Mouse (Mus musculus) stomach, embryonic 15.5 days (tissue): ENCODE measurements at regions not wholly inside any gene's neighbourhood (a gene's known extent, or its start where the extent isn't known, plus 50 kb on each side); places are given as distances from the start of the nearest gene placed in this dataset.

Source experiments
- ATAC-seq: fragments of 200-750 bp; cut with Nextera tagmentation; 2 replicates; pipeline ENCODE4 v1.8.0; 2017; ENCODE audit warnings: low read depth, moderate number of reproducible peaks, moderate TSS enrichment; ENCODE audit not compliant: insufficient read depth, low FRiP score
- H3K27ac ChIP-seq: fragments of 300-500 bp; sonication (generic); 2 replicates; pipeline ENCODE4 v1.5.1; 2015; ENCODE audit warnings: mild to moderate bottlenecking, inconsistent platforms
- H3K27me3 ChIP-seq: fragments of 300-500 bp; sonication (generic); replicated peaks from 2 replicates; pipeline ENCODE4 v1.6.1; 2015; ENCODE audit warnings: inconsistent platforms
- H3K36me3 ChIP-seq: fragments of 300-500 bp; sonication (generic); 2 replicates; pipeline ENCODE4 v1.6.1; 2015; ENCODE audit warnings: inconsistent platforms
- H3K4me1 ChIP-seq: fragments of 300-500 bp; sonication (generic); 2 replicates; pipeline ENCODE4 v1.6.1; 2015; ENCODE audit warnings: inconsistent platforms
- H3K4me2 ChIP-seq: fragments of 300-500 bp; sonication (generic); 2 replicates; pipeline ENCODE4 v1.6.1; 2015; ENCODE audit warnings: mild to moderate bottlenecking, inconsistent platforms
- H3K4me3 ChIP-seq: fragments of 300-500 bp; sonication (generic); replicated peaks from 2 replicates; pipeline ENCODE4 v1.5.1; 2015; ENCODE audit warnings: inconsistent platforms
- H3K9ac ChIP-seq: fragments of 300-500 bp; sonication (generic); 2 replicates; pipeline ENCODE4 v1.6.1; 2015; ENCODE audit warnings: inconsistent platforms
- H3K9me3 ChIP-seq: fragments of 300-500 bp; sonication (generic); 2 replicates; pipeline ENCODE4 v1.6.1; 2016; ENCODE audit warnings: inconsistent platforms
- WGBS: fragments of 180-500 bp; shearing (Covaris S2); methylation state at CpG from one replicate; pipeline ENCODE4 v1.1.7; 2015; 5-methylcytosine and 5-hydroxymethylcytosine counted together

- Histone ChIP-seq H3K9me3 (no peaks in the 10 kb centered on the region), H3K27ac (peak overlapping the region; percentile 35; the same call in 1 of the 2 replicates), H3K4me2 (no peak overlapping the region), H3K27me3 (peaks cover 8% of the 10 kb centered on the region; the same call in 1 of the 2 replicates), H3K9ac (no peak overlapping the region), H3K4me1 (0 out of 2 replicates have a peak, but pooled peaks cover 5% of the 10 kb centered on the region), H3K36me3 (no peaks in the 10 kb centered on the region), H3K4me3 (no peak overlapping the region)
- ATAC-seq = no peak
- WGBS = 50% methylated on average over 13 of the region's 13 CpGs
Observed at GRCm38 (mm10) chr16:93380717-93381671, 222.9 kb downstream of the Setd4 start.

DNA sequence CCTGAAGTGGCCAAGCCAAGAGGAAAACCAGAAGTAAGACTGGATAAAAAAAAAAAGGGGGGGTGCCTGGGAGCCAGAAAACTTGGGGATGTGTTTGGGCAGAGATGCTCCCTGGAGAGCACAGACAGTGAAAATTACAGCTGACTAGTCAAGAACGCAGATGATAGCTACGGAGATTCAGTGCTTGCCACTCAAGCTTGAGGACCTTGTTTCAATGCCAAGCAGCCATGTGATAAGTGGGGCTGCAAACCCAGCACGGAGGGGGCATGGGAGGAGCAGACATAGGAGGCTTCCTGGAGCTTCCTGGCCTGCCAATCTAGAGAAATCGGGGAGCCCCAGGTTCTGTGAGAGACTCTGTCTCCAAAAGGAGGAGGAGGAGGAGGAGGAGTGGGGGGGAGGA lies 223.7 kb downstream of the Setd4 start:
- Histone ChIP-seq H3K4me2 (no peak overlapping the region), H3K9me3 (no peaks in the 10 kb centered on the region), H3K36me3 (no peaks in the 10 kb centered on the region), H3K4me3 (no peak overlapping the region), H3K27ac (no peak overlapping the region), H3K4me1 (peaks cover 7% of the 10 kb centered on the region; the same call in 1 of the 2 replicates), H3K9ac (no peak overlapping the region), H3K27me3 (peaks cover 4% of the 10 kb centered on the region; the same call in 1 of the 2 replicates)
- WGBS = 61% methylated on average over 4 of the region's 4 CpGs
- no peak for ATAC-seq

GRCm38 (mm10) chr16:93379611-93380010 lies 224.3 kb downstream of the Setd4 start:
- 42% methylated on average over 6 of the region's 6 CpGs for WGBS
- ATAC-seq = no peak

GRCm38 (mm10) chr16:93374669-93375068 lies 229.2 kb downstream of the Setd4 start:
- WGBS = 54% methylated on average over 6 of the region's 6 CpGs

More at GRCm38 (mm10) chr16:93379611-93380010, 224.3 kb downstream of the Setd4 start:
- H3K4me2 ChIP-seq = no peak overlapping the region
- H3K4me3 ChIP-seq = no peak overlapping the region
- no peaks in the 10 kb centered on the region for H3K36me3 ChIP-seq
- H3K27me3 ChIP-seq = peaks cover 4% of the 10 kb centered on the region; the same call in 1 of the 2 replicates
- no peaks in the 10 kb centered on the region for H3K9me3 ChIP-seq
- no peak overlapping the region for H3K27ac ChIP-seq
- H3K9ac ChIP-seq = no peak overlapping the region
- peaks cover 12% of the 10 kb centered on the region; the same call in 1 of the 2 replicates for H3K4me1 ChIP-seq

GRCm38 (mm10) chr16:93369766-93370146 lies 234.1 kb downstream of the Setd4 start:
- Histone ChIP-seq H3K27me3 (no peaks in the 10 kb centered on the region), H3K36me3 (no peaks in the 10 kb centered on the region), H3K4me2 (peak overlapping the region; percentile 17; the same call in 1 of the 2 replicates), H3K4me3 (0 out of 2 replicates have a peak overlapping the region, but pooled peaks have one; percentile 4), H3K9ac (no peak overlapping the region), H3K9me3 (no peaks in the 10 kb centered on the region), H3K27ac (peak overlapping the region; percentile 62), H3K4me1 (peaks cover 2% of the 10 kb centered on the region; the same call in 1 of the 2 replicates)
- 58% methylated on average over 10 of the region's 10 CpGs for WGBS
- 0 out of 2 replicates have a peak, but pooled peaks have one; percentile 19 for ATAC-seq

More at GRCm38 (mm10) chr16:93374669-93375068, 229.2 kb downstream of the Setd4 start:
- no peak overlapping the region for H3K4me2 ChIP-seq
- no peaks in the 10 kb centered on the region for H3K36me3 ChIP-seq
- no peak overlapping the region for H3K27ac ChIP-seq
- no peak for ATAC-seq
- no peaks in the 10 kb centered on the region for H3K27me3 ChIP-seq
- no peak overlapping the region for H3K9ac ChIP-seq
- H3K9me3 ChIP-seq = no peaks in the 10 kb centered on the region
- H3K4me1 ChIP-seq = peaks cover 8% of the 10 kb centered on the region; the same call in 1 of the 2 replicates
- no peak overlapping the region for H3K4me3 ChIP-seq

GRCm38 (mm10) chr16:93368824-93369765 lies 234.8 kb downstream of the Setd4 start:
- no peaks in the 10 kb centered on the region; the same call in 1 of the 2 replicates for H3K4me1 ChIP-seq
- peak overlapping the region; percentile 17; the same call in 1 of the 2 replicates for H3K4me2 ChIP-seq
- no peaks in the 10 kb centered on the region for H3K27me3 ChIP-seq
- H3K36me3 ChIP-seq = no peaks in the 10 kb centered on the region
- peak overlapping the region; percentile 62 for H3K27ac ChIP-seq
- H3K9ac ChIP-seq = no peak overlapping the region
- no peaks in the 10 kb centered on the region for H3K9me3 ChIP-seq
- 56% methylated on average over 21 of the region's 21 CpGs for WGBS
- peak overlapping the region; percentile 5; the same call in 1 of the 2 replicates for H3K4me3 ChIP-seq
- ATAC-seq = no peak

GRCm38 (mm10) chr16:93367995-93368394 lies 235.9 kb downstream of the Setd4 start:
- WGBS = 73% methylated on average over 6 of the region's 6 CpGs
- Histone ChIP-seq H3K9me3 (no peaks in the 10 kb centered on the region), H3K4me1 (no peaks in the 10 kb centered on the region; the same call in 1 of the 2 replicates), H3K9ac (no peak overlapping the region), H3K4me2 (no peak overlapping the region), H3K27ac (peak overlapping the region; percentile 62), H3K27me3 (no peaks in the 10 kb centered on the region), H3K36me3 (no peaks in the 10 kb centered on the region), H3K4me3 (0 out of 2 replicates have a peak overlapping the region, but pooled peaks have one; percentile 5)
- ATAC-seq = no peak

DNA sequence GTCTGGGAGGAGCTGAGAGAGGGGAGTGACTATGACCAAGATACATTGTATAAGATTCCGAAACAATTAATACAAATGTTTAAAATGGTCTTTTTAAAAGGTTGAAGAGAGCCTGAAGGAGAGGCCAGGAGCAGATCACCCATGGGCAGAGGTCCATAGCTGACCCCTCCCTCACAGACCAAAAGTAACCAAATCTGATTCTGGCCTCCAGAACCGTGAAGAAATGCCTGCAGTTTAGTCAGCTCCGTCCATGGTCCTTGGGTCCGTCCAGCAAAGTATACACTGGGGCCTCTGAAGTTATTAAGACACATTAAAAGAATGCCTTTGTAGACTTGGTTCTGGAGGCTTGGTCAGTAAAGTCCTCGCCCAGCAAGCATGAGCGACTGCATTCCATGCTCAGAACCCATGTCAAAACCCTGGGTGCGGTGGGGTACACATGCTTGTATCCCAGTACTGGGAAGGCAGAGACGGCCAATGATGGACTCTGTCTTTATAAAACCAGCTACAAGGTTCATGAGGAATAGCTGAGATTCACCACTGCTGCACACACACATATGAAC lies 236.5 kb downstream of the Setd4 start:
- Histone ChIP-seq H3K4me3 (no peak overlapping the region), H3K36me3 (no peaks in the 10 kb centered on the region), H3K9ac (no peak overlapping the region), H3K27ac (peak overlapping the region; percentile 26; the same call in 1 of the 2 replicates), H3K4me2 (no peak overlapping the region), H3K4me1 (no peaks in the 10 kb centered on the region; the same call in 1 of the 2 replicates), H3K27me3 (no peaks in the 10 kb centered on the region), H3K9me3 (no peaks in the 10 kb centered on the region)
- WGBS = 84% methylated on average over 8 of the region's 8 CpGs
- no peak for ATAC-seq

GRCm38 (mm10) chr16:93366383-93366941 lies 237.4 kb downstream of the Setd4 start:
- no peak overlapping the region for H3K9ac ChIP-seq
- H3K4me2 ChIP-seq = no peak overlapping the region
- 62% methylated on average over 5 of the region's 5 CpGs for WGBS
- no peaks in the 10 kb centered on the region; the same call in 1 of the 2 replicates for H3K4me1 ChIP-seq
- H3K4me3 ChIP-seq = no peak overlapping the region
- no peaks in the 10 kb centered on the region for H3K36me3 ChIP-seq
- ATAC-seq = peak; percentile 23; the same call in 1 of the 2 replicates
- H3K27ac ChIP-seq = no peak overlapping the region
- no peaks in the 10 kb centered on the region for H3K27me3 ChIP-seq
- H3K9me3 ChIP-seq = no peaks in the 10 kb centered on the region

GRCm38 (mm10) chr16:93365236-93365951 lies 238.5 kb downstream of the Setd4 start:
- H3K27me3 ChIP-seq = no peaks in the 10 kb centered on the region
- WGBS = 58% methylated on average over 3 of the region's 3 CpGs
- H3K4me3 ChIP-seq = no peak overlapping the region
- H3K36me3 ChIP-seq = no peaks in the 10 kb centered on the region
- no peaks in the 10 kb centered on the region; the same call in 1 of the 2 replicates for H3K4me1 ChIP-seq
- H3K27ac ChIP-seq = no peak overlapping the region
- no peak overlapping the region for H3K9ac ChIP-seq
- no peak overlapping the region for H3K4me2 ChIP-seq
- H3K9me3 ChIP-seq = no peaks in the 10 kb centered on the region
- peak; percentile 53; the same call in 1 of the 2 replicates for ATAC-seq
